Mouse (Mus musculus) myocyte (in vitro differentiated cells): ENCODE measurements at regions not wholly inside any gene's neighbourhood (a gene's known extent, or its start where the extent isn't known, plus 50 kb on each side); places are given as distances from the start of the nearest gene placed in this dataset.

ENCODE experiments used
- H3K27me3 ChIP-seq: one replicate; pipeline ENCODE4 v1.6.1; 2011; ENCODE audit not compliant: control insufficient read depth, insufficient read depth, insufficient read length
- H3K36me3 ChIP-seq: one replicate; pipeline ENCODE4 v1.6.1; 2011; ENCODE audit not compliant: control insufficient read depth, insufficient read depth
- H3K4me2 ChIP-seq: one replicate; pipeline ENCODE4 v1.6.1; 2011; ENCODE audit warnings: low read depth, control low read depth
- H3K4me3 ChIP-seq: one replicate; pipeline ENCODE4 v1.5.1; 2011; ENCODE audit warnings: mild to moderate bottlenecking, control low read depth, moderate library complexity
- H3K79me2 ChIP-seq: one replicate; pipeline ENCODE4 v1.6.1; 2011; ENCODE audit not compliant: control insufficient read depth, insufficient read depth
- H3ac ChIP-seq: one replicate; pipeline ENCODE4 v1.6.1; 2011; ENCODE audit not compliant: control insufficient read depth, insufficient read length
- CEBPB ChIP-seq: IDR thresholded peaks from 2 replicates; pipeline ENCODE4 v1.6.1; 2011; ENCODE audit warnings: mild to moderate bottlenecking, moderate library complexity; ENCODE audit not compliant: poor library complexity, insufficient read depth, severe bottlenecking
- E2F4 ChIP-seq: IDR thresholded peaks from one replicate; pipeline ENCODE4 v1.6.1; 2011; ENCODE audit warnings: mild to moderate bottlenecking, control low read depth, moderate library complexity; ENCODE audit not compliant: insufficient read depth
- MAX ChIP-seq: IDR thresholded peaks from one replicate; pipeline ENCODE4 v1.6.1; 2011; ENCODE audit warnings: low read depth, mild to moderate bottlenecking, control low read depth
- MYOD1 ChIP-seq, 3 experiments: IDR thresholded peaks; one replicate each; pipeline ENCODE4 v1.6.1; 2011; ENCODE audit warnings: control low read depth in 2 of 3, low read depth in 2 of 3, mild to moderate bottlenecking in 2 of 3, moderate library complexity in 1 of 3; ENCODE audit not compliant: insufficient read length in 2 of 3, control insufficient read depth in 1 of 3
- MYOG ChIP-seq, 3 experiments: IDR thresholded peaks; one replicate each; pipeline ENCODE4 v1.6.1; 2011; ENCODE audit warnings: control low read depth in 2 of 3, low read depth in 2 of 3, mild to moderate bottlenecking in 2 of 3; ENCODE audit not compliant: insufficient read length in 2 of 3, control insufficient read depth in 1 of 3, insufficient read depth in 1 of 3
- POLR2A ChIP-seq: IDR thresholded peaks from one replicate; pipeline ENCODE4 v1.6.1; 2011; ENCODE audit warnings: low read depth, mild to moderate bottlenecking, control low read depth, moderate library complexity; ENCODE audit not compliant: insufficient read length
- POLR2AphosphoS2 ChIP-seq: IDR thresholded peaks from one replicate; pipeline ENCODE4 v1.6.1; 2011; ENCODE audit warnings: low read depth, control low read depth; ENCODE audit not compliant: insufficient read length
- REST ChIP-seq: IDR thresholded peaks from one replicate; pipeline ENCODE4 v1.6.1; 2011; ENCODE audit warnings: mild to moderate bottlenecking, control low read depth, moderate library complexity; ENCODE audit not compliant: insufficient read depth, insufficient read length
- SRF ChIP-seq: IDR thresholded peaks from one replicate; pipeline ENCODE4 v1.6.1; 2011; ENCODE audit warnings: low read depth; ENCODE audit not compliant: control insufficient read depth, insufficient read length
- TCF12 ChIP-seq: IDR thresholded peaks from one replicate; pipeline ENCODE4 v1.6.1; 2011; ENCODE audit warnings: mild to moderate bottlenecking, control low read depth; ENCODE audit not compliant: poor library complexity, insufficient read depth, severe bottlenecking
- TCF3 ChIP-seq: IDR thresholded peaks from one replicate; pipeline ENCODE4 v1.6.1; 2011; ENCODE audit warnings: low read depth, control low read depth; ENCODE audit not compliant: insufficient read length
- USF1 ChIP-seq: IDR thresholded peaks from one replicate; pipeline ENCODE4 v1.6.1; 2011; ENCODE audit warnings: low read depth, mild to moderate bottlenecking, control low read depth, moderate library complexity

DNA sequence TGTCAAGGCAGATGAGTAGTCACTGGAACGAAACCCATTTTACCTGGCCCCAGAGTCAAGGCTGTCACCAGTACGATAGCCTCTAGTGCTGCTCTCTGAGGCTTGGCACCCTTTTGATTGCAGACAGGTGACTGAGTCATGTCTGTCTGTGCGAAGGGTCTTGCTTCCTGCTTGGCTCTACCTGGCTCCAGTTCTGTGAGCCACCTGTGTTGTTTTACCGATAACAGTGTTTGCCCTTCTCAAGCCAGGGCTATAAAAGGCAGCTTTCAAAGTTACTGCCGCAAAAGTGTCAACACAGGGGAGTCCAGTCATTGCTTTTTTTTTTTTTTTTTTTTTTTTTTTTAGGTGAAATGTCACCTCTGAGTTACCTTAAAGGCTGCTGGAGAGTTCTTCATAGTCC, 91.6 kb upstream of the Jun start:
- no peak overlapping the region for H3ac ChIP-seq
- no peak overlapping the region for H3K4me3 ChIP-seq
- TF ChIP-seq E2F4 (no peak), MYOD1 (IDR thresholded peaks at IDR 0.05; ENCODE audit: control insufficient read depth in 1 of 3, insufficient read length in 2 of 3, low read depth in 2 of 3) (no peak), TCF3 (no peak), CEBPB (no peak), SRF (no peak), USF1 (no peak), POLR2AphosphoS2 (no peak), TCF12 (no peak), MAX (no peak)
- H3K4me2 ChIP-seq: no peak overlapping the region
- H3K36me3 ChIP-seq: no peaks in the 10 kb centered on the region
- no peaks in the 10 kb centered on the region for H3K79me2 ChIP-seq
- H3K27me3 ChIP-seq: no peaks in the 10 kb centered on the region

GRCm38 (mm10) chr4:95144440-95144839, 92.4 kb upstream of the Jun start:
- no peaks in the 10 kb centered on the region for H3K27me3 ChIP-seq
- no peak overlapping the region for H3ac ChIP-seq
- no peaks in the 10 kb centered on the region for H3K36me3 ChIP-seq
- no peak overlapping the region for H3K4me2 ChIP-seq
- TF ChIP-seq POLR2AphosphoS2: no peak
- no peak for TF ChIP-seq MYOD1 (IDR thresholded peaks at IDR 0.05; ENCODE audit: control insufficient read depth in 1 of 3, insufficient read length in 2 of 3, low read depth in 2 of 3)
- TF ChIP-seq POLR2A: no peak
- TF ChIP-seq TCF3: no peak
- TF ChIP-seq SRF: no peak
- no peak for TF ChIP-seq MYOG (IDR thresholded peaks at IDR 0.05; ENCODE audit: control insufficient read depth in 1 of 3, insufficient read depth in 1 of 3, insufficient read length in 2 of 3, low read depth in 2 of 3)
- no peak for TF ChIP-seq USF1
- TF ChIP-seq E2F4: no peak
- TF ChIP-seq MAX: no peak
- no peak for TF ChIP-seq CEBPB
- no peak for TF ChIP-seq TCF12
- no peak for TF ChIP-seq REST
- no peak overlapping the region for H3K4me3 ChIP-seq
- H3K79me2 ChIP-seq: no peaks in the 10 kb centered on the region

DNA sequence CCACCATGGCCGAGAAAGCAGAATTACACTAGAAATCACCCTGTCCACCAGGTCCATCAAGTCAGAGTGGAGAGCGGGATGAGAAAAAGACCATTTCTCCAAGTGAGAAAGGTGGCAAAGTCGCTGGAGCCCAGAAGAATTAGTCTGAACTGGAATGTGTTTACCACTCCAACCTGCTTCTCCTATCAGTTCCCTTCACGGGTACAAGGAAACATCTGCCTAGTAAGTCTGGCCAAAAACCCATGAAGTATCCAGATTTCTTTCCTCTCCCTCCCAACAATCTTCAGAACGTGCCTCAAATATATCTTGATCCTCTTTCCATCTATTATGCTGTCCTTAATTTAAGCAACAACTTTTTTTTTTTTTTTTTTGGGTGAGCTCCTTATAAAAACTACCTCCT, 94.2 kb upstream of the Jun start:
- no peak for TF ChIP-seq POLR2AphosphoS2
- TF ChIP-seq SRF: no peak
- no peak for TF ChIP-seq MYOD1 (IDR thresholded peaks at IDR 0.05; ENCODE audit: control insufficient read depth in 1 of 3, insufficient read length in 2 of 3, low read depth in 2 of 3)
- TF ChIP-seq TCF3: no peak
- TF ChIP-seq TCF12: no peak
- TF ChIP-seq USF1: no peak
- TF ChIP-seq REST: no peak
- TF ChIP-seq MYOG (IDR thresholded peaks at IDR 0.05; ENCODE audit: control insufficient read depth in 1 of 3, insufficient read depth in 1 of 3, insufficient read length in 2 of 3, low read depth in 2 of 3): no peak
- no peak for TF ChIP-seq MAX
- no peak for TF ChIP-seq POLR2A
- TF ChIP-seq CEBPB: no peak
- no peak for TF ChIP-seq E2F4
- no peaks in the 10 kb centered on the region for H3K36me3 ChIP-seq
- H3ac ChIP-seq: no peak overlapping the region
- no peaks in the 10 kb centered on the region for H3K27me3 ChIP-seq
- no peaks in the 10 kb centered on the region for H3K79me2 ChIP-seq
- H3K4me2 ChIP-seq: no peak overlapping the region
- no peak overlapping the region for H3K4me3 ChIP-seq

DNA sequence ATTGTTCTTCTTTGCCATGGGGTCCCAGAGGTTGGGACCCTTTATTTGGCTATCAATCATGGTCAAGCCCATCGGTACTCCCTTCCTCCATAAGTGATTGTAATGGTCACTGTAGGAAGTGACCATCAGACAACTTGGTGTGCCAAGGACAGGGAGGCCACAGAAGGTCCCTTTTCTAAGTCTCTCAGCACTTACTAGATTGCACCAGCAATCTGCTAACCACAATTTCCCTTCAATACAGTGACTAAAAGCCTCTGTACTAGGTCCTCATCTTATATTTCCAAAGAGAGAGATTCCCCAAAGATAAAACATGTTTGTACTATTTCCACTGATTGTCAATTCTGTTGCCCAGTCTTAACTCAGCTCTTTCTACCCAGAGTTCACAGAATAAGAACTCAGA, 96.6 kb upstream of the Jun start:
- Histone ChIP-seq H3K4me3 (no peak overlapping the region), H3K36me3 (no peaks in the 10 kb centered on the region), H3K4me2 (no peak overlapping the region), H3K79me2 (no peaks in the 10 kb centered on the region), H3K27me3 (no peaks in the 10 kb centered on the region), H3ac (no peak overlapping the region)
- no peak for TF ChIP-seq REST
- no peak for TF ChIP-seq MYOD1 (IDR thresholded peaks at IDR 0.05; ENCODE audit: control insufficient read depth in 1 of 3, insufficient read length in 2 of 3, low read depth in 2 of 3)
- TF ChIP-seq TCF3: no peak
- TF ChIP-seq MYOG (IDR thresholded peaks at IDR 0.05; ENCODE audit: control insufficient read depth in 1 of 3, insufficient read depth in 1 of 3, insufficient read length in 2 of 3, low read depth in 2 of 3): no peak
- no peak for TF ChIP-seq POLR2AphosphoS2
- TF ChIP-seq MAX: no peak

DNA sequence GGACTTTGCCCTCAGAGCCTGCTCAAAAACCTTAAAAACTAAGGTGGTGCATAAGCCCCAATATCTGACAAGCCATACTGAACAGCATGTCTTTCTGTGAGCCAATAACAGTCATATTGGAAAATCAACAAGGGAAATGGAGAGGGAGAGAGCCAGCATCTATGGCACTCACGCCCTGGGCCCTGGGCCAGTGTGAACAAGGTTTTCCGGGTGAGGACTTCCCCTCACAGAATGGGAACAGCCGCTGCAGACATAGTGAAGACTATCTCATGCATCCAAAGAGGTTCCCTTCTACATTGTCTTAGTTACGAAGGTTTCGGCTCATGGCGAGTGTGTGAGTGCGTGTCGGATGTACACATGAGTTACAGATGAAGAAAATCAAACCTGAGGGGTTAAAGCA, 99.7 kb upstream of the Jun start:
- H3K36me3 ChIP-seq: no peaks in the 10 kb centered on the region
- H3K4me2 ChIP-seq: no peak overlapping the region
- no peaks in the 10 kb centered on the region for H3K79me2 ChIP-seq
- H3K27me3 ChIP-seq: no peaks in the 10 kb centered on the region
- TF ChIP-seq TCF3 (no peak), E2F4 (no peak), POLR2AphosphoS2 (no peak), USF1 (no peak), MAX (no peak), POLR2A (no peak), CEBPB (no peak), MYOD1 (IDR thresholded peaks at IDR 0.05; ENCODE audit: control insufficient read depth in 1 of 3, insufficient read length in 2 of 3, low read depth in 2 of 3) (no peak), TCF12 (no peak), REST (no peak), SRF (no peak), MYOG (IDR thresholded peaks at IDR 0.05; ENCODE audit: control insufficient read depth in 1 of 3, insufficient read depth in 1 of 3, insufficient read length in 2 of 3, low read depth in 2 of 3) (no peak)
- H3K4me3 ChIP-seq: no peak overlapping the region
- no peak overlapping the region for H3ac ChIP-seq
